Mouse (Mus musculus): ENCODE results near the gene Txn1.

Txn1 gene

DNA sequence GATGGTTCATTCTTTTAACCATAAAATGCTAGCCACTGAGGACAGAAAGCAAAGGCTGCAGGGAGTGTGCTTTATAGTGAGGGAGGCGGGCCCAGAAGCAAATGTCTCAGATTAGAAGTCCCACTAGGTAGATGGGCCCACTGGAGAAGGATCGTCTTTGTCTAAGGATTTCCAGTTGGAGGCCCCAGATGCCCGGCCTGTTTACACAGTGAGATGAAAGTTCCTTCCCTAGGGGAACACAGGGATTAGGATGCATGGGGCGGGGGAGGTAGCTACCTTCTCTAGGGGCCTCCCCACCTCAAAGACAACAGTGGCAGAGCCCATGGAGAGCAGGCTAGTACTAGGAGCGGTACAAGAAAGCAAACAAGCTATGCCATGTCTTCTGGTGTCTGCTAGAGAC is 61.1 kb downstream of the Txn1 start:
- DNase-seq = no peak

Data from lung, postnatal 4 days (tissue).